Mouse (Mus musculus) gastrocnemius, postnatal 25 days (tissue): ENCODE measurements at regions not wholly inside any gene's neighbourhood (a gene's known extent, or its start where the extent isn't known, plus 50 kb on each side); places are given as distances from the start of the nearest gene placed in this dataset.

ENCODE experiments used
- DNase-seq: peaks from one replicate; pipeline ENCODE4 v3.0.0; 2022

DNA sequence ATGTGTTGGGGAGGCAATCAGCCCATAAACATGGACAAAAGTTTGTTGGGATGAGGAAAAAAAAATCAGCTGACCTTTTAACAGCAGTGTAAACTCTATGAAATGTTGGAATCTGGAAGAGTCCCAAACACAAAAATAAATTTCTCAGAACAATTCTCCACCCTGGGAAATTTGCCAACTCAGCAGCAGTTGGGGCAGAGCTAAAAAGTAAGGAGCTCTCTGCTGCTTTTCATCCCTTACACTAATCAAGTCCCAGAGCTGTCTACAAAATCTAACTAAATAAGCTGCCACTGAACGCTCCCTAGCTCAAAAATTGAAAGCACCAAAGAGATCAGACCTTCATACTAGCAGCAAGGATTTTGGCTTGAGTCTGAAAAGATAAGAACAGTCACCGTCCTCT is 176.6 kb upstream of the Egflam start:
- no peak for DNase-seq

DNA sequence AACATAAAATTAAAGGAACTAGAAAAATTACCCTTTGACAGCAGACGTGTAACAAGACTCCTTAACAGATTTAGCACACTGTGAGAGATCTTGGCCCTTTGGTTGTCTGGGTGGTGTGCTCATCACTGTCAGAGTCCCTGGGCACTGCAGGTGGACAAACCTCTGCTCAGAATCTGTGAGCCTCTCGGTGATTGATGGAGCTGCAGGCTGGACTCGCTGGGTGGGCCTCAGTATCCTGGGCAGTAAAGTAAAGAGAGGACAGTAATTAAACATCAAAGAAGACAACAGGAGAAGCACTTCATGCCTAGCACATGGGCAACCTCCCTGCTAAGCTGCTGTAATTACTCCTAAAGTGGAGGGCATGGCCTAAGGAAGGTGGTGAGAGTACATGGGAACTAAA is 180.2 kb upstream of the Egflam start:
- no peak for DNase-seq

- DNase-seq, result no peak
These were observed 189.0 kb upstream of the Egflam start for GRCm38 (mm10) chr15:7587210-7587609.

GRCm38 (mm10) chr15:7591486-7591885 is 193.3 kb upstream of the Egflam start:
- no peak for DNase-seq

DNA sequence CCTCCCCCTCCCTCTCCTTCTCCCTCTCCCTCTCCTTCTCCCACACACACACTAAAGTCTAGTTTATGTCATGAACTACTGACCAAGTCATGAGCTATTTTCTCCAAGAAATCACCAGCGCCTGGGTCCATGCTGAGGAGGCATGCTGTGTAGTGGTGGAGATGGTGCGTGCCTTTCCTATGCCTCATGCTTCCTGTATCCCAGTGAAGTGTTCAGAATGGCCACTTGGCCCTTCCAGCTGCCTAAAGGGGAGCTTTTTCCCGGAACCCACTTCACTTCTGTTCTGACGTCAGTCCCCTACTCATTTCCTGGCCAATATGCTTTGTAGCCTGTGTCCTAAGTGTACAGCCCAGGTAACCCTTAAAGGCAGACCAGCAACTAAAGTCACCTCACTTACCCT is 199.1 kb upstream of the Egflam start:
- DNase-seq, result no peak

GRCm38 (mm10) chr15:7597805-7598204 is 199.6 kb upstream of the Egflam start:
- DNase-seq, result no peak

DNA sequence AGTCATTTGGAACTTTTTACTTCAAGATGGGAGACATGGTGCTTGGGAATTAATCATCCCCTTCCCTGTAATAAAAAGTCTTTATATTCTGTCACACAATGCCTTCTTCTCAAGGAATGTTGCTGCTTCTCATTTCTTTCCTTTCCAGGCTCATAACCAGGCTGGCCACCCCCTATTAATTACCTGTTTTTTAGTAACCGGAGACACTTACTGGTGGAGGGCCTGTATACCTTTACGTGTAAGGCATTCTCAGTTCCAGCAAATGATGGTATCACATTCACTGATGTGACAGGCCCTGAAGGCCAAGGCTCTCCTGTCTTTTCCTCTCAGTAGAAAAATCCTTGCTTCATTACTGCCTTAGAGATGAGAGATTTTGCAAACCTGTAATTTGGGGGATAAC is 203.3 kb upstream of the Egflam start:
- DNase-seq, result no peak

DNA sequence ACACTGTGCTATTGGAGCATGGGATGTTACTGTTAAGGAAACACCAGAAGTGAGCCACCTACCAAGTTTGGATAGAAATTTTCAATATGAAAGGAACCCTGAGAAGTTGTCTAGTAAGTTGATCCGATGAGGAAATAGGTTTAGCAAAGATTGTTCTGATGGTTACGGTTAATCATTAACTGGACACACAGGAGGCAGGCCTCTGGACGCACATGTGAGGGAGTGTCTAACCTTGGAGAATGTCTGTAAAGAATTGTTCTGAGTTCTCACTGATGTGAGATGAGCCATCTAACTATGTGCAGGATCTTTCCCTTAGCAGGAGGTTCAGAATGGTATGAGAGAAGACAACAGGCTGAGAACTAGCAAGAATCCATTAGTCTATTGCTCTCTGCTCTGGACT is 205.8 kb upstream of the Gdnf start:
- DNase-seq, result no peak

DNA sequence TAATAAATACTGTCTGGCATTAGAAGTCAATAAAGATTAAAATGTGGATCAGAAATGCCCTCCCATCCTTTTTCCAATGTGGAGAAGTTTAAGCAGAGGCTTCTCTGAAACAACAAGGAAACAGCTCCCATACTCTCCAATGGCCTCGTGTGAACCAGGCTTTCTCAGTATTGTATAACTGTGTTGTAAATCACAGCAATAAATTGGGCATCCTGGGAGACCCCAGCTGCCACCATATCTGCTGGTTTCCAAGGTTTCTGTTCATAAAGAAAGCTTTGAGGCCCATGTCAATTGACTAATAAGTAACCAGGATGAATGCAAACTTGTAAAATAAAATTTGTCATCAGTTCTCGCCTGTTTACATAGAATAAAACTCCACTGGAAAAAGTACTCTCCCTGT is 192.7 kb upstream of the Gdnf start:
- no peak for DNase-seq

DNA sequence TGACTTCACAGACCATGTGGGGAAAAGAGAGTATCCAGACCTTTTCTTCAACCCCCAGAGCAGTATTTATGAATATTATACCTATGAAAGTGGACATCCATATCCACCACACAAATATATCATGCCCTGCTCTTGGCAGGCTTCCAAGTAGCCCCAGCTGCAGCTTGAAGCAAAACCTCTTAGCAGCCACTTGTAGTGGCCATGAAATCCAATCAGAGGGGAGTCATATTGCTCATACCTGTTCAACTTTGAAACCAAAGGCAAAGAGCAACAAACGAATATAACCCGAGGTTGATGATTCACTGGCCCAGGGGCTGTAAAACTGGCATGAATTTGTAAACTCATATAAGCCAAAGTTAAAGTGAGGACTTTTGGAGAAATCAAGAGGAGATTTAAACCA is 187.6 kb upstream of the Gdnf start:
- DNase-seq, result no peak

DNA sequence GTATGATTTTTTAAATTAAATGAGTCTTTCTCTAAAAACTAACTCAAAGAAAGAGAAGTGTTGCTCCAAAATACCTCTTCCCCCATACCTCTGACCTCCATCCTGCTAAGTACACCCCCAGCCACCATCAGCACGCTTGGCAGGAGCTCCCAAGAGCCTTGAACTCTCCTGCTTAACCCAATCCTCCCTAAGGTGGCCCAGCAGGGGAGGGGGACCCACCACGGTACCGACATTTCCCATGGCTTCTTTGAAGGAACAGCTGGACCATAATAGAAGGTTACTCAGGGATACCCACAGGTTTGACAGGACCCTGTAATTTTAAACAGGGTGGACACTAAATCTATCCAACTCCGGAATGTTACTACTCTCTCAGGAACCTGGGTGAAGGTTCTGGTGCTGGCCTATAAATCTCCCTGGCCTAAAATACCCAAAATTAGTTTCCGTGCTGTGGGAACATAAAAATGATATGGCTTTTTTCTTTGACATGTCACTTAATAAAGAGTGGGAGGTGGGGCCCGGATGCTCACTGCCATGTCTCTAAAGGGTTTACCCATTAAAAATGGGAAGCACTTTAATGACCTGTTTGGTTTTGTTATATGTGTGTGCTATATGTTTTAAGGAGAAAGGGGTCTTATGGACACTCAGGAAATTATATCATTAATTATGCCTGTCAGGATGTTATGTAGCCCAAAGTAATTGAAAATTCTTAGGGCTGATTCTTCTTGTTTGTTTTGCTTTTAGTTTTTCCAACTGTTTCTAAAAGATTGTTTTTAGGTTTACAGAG is 185.8 kb upstream of the Gdnf start:
- no peak for DNase-seq

DNA sequence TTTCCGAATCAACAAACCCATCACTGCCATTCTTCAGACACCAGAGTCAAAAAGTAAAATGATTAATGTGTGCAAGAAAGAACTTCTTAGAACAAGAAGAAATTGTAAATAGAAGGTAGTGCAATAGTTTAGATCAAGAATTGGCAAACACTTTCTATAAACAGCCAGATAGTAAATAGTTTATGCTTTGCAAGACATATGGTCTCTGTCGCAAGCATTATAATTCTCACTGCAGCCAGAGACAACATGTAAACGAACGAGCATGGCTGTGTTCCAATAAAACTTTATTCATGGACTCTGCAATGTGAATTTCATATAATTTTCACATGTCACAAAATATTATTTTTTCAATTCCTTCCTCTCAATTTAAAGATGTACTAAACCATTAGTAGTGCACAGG is 180.8 kb upstream of the Gdnf start:
- DNase-seq, result no peak

- no peak for DNase-seq
These were observed 175.4 kb upstream of the Gdnf start for GRCm38 (mm10) chr15:7635234-7635633.

DNA sequence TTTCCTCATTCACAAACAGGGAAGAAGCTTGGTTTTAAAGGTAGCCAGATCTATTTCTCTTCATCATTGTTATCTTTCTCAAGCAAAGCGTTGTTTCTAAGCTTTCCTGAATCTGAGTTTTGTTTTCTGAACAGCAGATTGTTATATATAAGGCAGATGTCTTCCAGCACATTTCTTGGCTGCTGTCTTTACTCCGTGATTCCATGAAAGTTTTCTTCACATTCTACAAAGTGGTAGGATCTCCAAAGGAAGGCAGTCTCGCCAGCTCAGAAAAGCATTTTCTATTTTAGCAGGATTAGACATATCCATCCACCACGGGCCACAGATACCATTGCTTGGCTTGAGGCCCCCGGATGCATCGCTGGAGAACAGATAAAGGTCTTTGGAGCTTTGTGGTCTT is 171.2 kb upstream of the Gdnf start:
- no peak for DNase-seq

DNA sequence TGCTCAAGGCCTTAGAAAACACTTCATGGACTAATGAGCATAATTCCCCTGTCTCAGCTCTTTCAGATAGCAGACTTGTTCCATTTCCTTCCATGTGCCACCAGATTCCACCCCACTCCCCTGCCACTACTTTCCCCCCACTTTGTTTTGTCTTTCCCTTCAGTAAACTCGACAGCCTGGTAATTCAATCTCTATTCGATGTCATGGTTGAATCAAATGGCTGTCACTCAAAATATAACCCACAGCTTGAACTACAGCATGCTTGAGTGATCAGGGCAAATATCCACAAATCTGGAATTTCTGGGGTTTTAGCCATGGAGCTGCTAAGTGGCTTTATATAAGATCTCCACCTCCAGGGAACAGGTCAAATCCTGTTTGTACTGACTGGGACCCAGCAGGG is 168.6 kb upstream of the Gdnf start:
- DNase-seq, result no peak

DNA sequence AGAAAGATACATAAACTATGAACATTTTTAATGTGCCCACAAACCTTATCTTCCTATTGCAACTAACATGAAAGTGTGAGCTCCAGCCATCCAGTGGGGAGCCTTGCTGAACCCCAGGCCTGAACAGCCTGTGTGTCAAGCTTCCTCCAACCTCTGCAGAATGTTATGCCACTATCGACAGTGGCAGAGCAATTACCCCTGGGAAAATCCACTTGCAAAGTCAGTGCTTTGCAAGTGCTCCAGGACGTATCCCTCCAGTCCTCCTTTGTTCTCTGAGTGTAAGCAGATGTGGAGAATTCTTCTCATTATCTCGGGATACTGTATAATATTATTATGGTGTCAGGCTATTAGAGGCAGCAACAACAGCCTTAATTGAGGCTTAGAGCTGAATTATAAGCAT is 159.9 kb upstream of the Gdnf start:
- DNase-seq, result no peak

GRCm38 (mm10) chr15:7663888-7664287 is 146.8 kb upstream of the Gdnf start:
- no peak for DNase-seq

GRCm38 (mm10) chr15:7669631-7670030 is 141.0 kb upstream of the Gdnf start:
- DNase-seq, result no peak

DNA sequence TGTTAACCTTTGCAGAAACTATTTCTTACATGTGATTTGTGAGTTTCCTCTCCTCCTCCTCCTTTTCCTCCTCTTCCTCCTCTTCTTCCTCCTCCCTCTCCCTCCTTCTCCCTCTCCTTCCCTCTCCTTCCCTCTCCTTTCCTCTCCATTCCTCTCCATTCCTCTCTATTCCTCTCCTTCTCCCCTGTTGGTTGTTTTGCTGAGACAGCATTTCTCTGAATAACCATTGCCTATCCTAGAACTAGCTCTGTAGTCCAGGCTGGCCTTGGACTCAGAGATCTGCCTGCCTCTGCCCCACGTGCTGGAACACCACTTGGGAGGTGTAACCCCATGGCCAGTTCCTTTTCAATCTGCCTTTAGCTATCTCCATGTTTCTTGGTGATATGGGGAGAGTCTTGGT is 133.7 kb upstream of the Gdnf start:
- no peak for DNase-seq

DNA sequence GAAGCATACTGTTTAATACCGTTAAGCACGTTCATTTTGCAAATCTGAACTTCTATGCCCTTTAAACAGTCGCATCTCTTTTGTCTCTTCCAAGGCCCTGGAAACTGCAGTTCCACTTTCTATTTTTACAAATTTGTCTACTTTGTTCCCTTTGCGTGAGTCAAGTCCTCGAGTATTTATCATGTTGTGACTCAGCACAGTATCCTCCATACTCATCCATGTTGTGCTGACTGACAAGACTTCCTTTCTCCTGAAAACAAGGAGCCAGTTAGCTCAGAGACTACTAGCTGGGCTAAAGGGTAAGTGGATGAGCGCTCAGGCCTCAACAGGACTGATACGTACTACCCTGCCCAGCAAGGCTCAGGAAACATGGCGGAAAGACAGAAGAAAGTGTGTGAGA is 131.9 kb upstream of the Gdnf start:
- no peak for DNase-seq

DNA sequence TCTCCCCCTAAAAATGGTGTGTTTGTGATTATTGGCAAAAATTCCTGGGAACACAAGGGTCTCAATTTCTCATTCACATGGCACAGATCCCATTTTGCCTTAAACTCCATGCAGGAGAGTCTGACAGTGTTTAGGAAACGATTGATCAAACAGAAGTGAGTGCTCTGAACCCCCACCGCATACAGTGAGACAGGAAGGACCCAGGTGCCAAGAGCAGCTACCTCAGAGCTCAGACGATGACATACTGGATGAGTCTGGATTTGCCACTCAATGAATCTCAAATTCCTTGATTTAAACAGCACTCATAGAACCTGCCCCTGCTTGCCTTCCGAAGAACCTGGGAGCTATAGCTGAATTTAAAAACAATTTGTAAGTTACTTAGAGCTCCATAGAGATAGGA is 129.6 kb upstream of the Gdnf start:
- DNase-seq, result no peak

GRCm38 (mm10) chr15:7683235-7683974 is 127.2 kb upstream of the Gdnf start:
- no peak for DNase-seq

GRCm38 (mm10) chr15:7691251-7691650 is 119.4 kb upstream of the Gdnf start:
- no peak for DNase-seq

GRCm38 (mm10) chr15:7692096-7692495 is 118.5 kb upstream of the Gdnf start:
- no peak for DNase-seq
